Mouse (Mus musculus): ENCODE measurements around the gene Meis2. TPM values are rescaled to one million over a fixed set of nuclear protein-coding genes. Genes with fewer than 3 reads are reported as not detected.

Gene Meis2
- polyA plus RNA-seq, 2 experiments, result 0.69 to 1.5 TPM

DNA sequence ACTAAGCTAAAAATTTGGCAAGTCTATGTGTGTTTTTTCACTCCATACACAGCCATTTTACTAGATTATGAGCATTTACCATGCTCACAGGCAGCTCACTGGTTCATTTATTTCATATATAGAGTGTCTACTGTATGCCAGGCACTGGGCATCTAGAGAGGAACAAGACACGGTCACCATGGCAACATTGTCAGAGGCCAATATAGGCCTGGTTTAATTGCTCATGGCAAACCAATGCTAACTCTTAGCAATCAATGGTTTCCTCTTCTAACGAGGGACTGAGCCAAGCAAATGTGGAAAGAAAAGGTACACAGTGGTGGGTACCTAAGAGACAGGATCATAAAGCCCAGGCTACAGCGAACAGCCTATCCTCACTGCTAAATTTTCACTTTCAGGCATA, 100.7 kb downstream of the Meis2 start:
- Histone ChIP-seq H3K27me3 (ENCODE audit: control insufficient read depth, insufficient read depth, low read length) (no peaks in the 10 kb centered on the region), H3K27ac (no peak overlapping the region), H3K4me2 (ENCODE audit: low read depth) (no peak overlapping the region), H3K9me3 (ENCODE audit: control insufficient read depth, low read length) (no peaks in the 10 kb centered on the region), H3K36me3 (replicated peaks; ENCODE audit: control insufficient read depth, insufficient read depth, low read depth) (no peaks in the 10 kb centered on the region), H3K4me1 (replicated peaks; ENCODE audit: control insufficient read depth in 2 of 2, insufficient read depth in 2 of 2, low read length in 1 of 2) (no peaks in the 10 kb centered on the region), H3K4me3 (ENCODE audit: insufficient read depth in 1 of 2, low read depth in 2 of 2, low read length in 2 of 2) (no peak overlapping the region), H3K9ac (replicated peaks) (no peak overlapping the region)
- no peak for ATAC-seq (ENCODE audit: insufficient read depth)
- 65% methylated on average over 3 of the region's 3 CpGs for WGBS (ENCODE audit: insufficient replicate concordance)
- no peak for TF ChIP-seq CTCF (IDR thresholded peaks at IDR 0.05; ENCODE audit: low read depth)
- no peak for TF ChIP-seq EP300 (IDR thresholded peaks at IDR 0.05; ENCODE audit: low read depth)
- no peak for DNase-seq (ENCODE audit: low read depth in 3 of 3, low spot score in 3 of 3)

DNA sequence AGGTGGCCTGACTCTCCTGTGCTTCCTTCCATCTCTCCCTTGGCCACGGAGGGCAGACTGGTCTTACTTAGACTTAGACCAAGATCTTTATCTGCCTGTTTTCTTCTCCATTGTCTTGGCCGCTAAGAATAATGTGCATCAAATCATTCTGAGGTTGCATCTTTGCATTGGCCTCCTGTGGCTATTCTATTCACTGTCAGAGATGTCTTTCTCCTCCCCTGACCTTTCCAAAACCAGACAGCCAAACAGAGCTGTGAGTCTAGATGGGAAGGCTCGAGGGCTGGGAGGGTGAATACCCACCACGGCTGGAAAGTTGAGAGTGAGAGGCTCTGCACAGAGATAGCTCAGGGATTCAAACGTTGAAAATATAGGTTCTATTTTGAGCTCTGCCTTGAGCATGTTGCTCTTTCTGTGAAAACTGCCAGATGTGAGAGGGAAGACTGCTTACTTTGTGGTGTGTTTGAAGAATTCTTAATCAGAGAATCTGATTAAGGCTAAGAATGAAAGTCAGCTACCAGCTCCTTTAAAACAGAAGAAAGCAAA, 102.3 kb downstream of the Meis2 start:
- TF ChIP-seq CTCF (IDR thresholded peaks at IDR 0.05; ENCODE audit: low read depth) (no peak), EP300 (IDR thresholded peaks at IDR 0.05; ENCODE audit: low read depth) (no peak)
- 33% methylated on average over 5 of the region's 5 CpGs for WGBS (ENCODE audit: insufficient replicate concordance)
- no peaks in the 10 kb centered on the region for H3K9me3 ChIP-seq (ENCODE audit: control insufficient read depth, low read length)
- H3K27ac ChIP-seq, result no peak overlapping the region
- H3K4me2 ChIP-seq (ENCODE audit: low read depth), result no peak overlapping the region
- H3K4me1 ChIP-seq (replicated peaks; ENCODE audit: control insufficient read depth in 2 of 2, insufficient read depth in 2 of 2, low read length in 1 of 2), result no peaks in the 10 kb centered on the region
- H3K4me3 ChIP-seq (ENCODE audit: insufficient read depth in 1 of 2, low read depth in 2 of 2, low read length in 2 of 2), result no peak overlapping the region
- ATAC-seq (ENCODE audit: insufficient read depth) (no peak), DNase-seq (ENCODE audit: low read depth in 3 of 3, low spot score in 3 of 3) (no peak)
- H3K36me3 ChIP-seq (replicated peaks; ENCODE audit: control insufficient read depth, insufficient read depth, low read depth), result no peaks in the 10 kb centered on the region
- H3K27me3 ChIP-seq (ENCODE audit: control insufficient read depth, insufficient read depth, low read length), result no peaks in the 10 kb centered on the region
- H3K9ac ChIP-seq (replicated peaks), result no peak overlapping the region

DNA sequence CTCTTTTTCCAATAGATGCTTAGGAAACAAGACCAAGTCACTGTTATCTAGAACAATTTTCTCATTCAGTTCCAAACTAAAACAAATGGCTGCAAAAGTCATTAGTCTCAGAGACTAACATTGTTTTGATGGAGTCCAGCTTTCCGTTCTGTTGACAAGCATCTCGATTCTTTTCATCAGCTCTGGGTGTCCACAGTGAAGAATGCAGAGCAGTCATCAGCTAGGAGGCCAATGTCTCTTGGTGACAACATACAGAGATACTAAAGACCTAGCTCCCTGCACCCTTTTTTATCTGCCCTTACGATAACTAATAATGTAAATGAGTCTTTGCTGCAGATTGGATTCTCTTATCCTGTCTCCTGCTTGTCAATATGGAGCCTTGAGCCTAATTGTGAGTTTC, 102.9 kb downstream of the Meis2 start:
- no peaks in the 10 kb centered on the region for H3K9me3 ChIP-seq (ENCODE audit: control insufficient read depth, low read length)
- 55% methylated on average over 3 of the region's 3 CpGs for WGBS (ENCODE audit: insufficient replicate concordance)
- no peak for TF ChIP-seq CTCF (IDR thresholded peaks at IDR 0.05; ENCODE audit: low read depth)
- no peaks in the 10 kb centered on the region for H3K36me3 ChIP-seq (replicated peaks; ENCODE audit: control insufficient read depth, insufficient read depth, low read depth)
- H3K4me2 ChIP-seq (ENCODE audit: low read depth), result no peak overlapping the region
- DNase-seq (ENCODE audit: low read depth in 3 of 3, low spot score in 3 of 3) (no peak), ATAC-seq (ENCODE audit: insufficient read depth) (no peak)
- no peak overlapping the region for H3K9ac ChIP-seq (replicated peaks)
- H3K27me3 ChIP-seq (ENCODE audit: control insufficient read depth, insufficient read depth, low read length), result no peaks in the 10 kb centered on the region
- H3K4me1 ChIP-seq (replicated peaks; ENCODE audit: control insufficient read depth in 2 of 2, insufficient read depth in 2 of 2, low read length in 1 of 2), result no peaks in the 10 kb centered on the region
- no peak overlapping the region for H3K4me3 ChIP-seq (ENCODE audit: insufficient read depth in 1 of 2, low read depth in 2 of 2, low read length in 2 of 2)
- no peak overlapping the region for H3K27ac ChIP-seq

DNA sequence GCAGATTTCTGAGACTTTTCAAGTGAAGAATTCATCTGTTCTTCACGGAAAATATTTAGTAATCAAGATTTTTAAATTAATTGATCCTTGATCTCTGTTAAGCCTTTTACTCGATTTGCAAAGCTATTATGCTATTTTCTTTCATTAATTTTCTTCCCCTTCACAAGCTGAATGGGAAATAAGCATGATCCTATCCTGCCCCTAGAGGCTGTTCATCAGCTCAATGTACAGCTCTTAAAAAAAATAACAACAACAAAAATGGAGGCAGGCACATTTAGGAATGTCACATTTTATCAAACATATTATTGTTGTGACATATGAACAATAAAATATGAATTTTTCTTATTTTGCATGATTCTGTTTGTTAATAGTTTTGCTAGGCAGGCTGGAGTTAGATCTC, 103.5 kb downstream of the Meis2 start:
- TF ChIP-seq CTCF (IDR thresholded peaks at IDR 0.05; ENCODE audit: low read depth) (no peak), EP300 (IDR thresholded peaks at IDR 0.05; ENCODE audit: low read depth) (no peak)
- Histone ChIP-seq H3K4me3 (ENCODE audit: insufficient read depth in 1 of 2, low read depth in 2 of 2, low read length in 2 of 2) (no peak overlapping the region), H3K4me2 (ENCODE audit: low read depth) (no peak overlapping the region), H3K27ac (no peak overlapping the region), H3K36me3 (replicated peaks; ENCODE audit: control insufficient read depth, insufficient read depth, low read depth) (no peaks in the 10 kb centered on the region), H3K27me3 (ENCODE audit: control insufficient read depth, insufficient read depth, low read length) (no peaks in the 10 kb centered on the region), H3K9me3 (ENCODE audit: control insufficient read depth, low read length) (no peaks in the 10 kb centered on the region), H3K4me1 (replicated peaks; ENCODE audit: control insufficient read depth in 2 of 2, insufficient read depth in 2 of 2, low read length in 1 of 2) (no peaks in the 10 kb centered on the region), H3K9ac (replicated peaks) (no peak overlapping the region)
- WGBS (ENCODE audit: insufficient replicate concordance), result 48% methylated on average over 2 of the region's 2 CpGs
- ATAC-seq (ENCODE audit: insufficient read depth), result no peak
- DNase-seq (ENCODE audit: low read depth in 3 of 3, low spot score in 3 of 3), result no peak

DNA sequence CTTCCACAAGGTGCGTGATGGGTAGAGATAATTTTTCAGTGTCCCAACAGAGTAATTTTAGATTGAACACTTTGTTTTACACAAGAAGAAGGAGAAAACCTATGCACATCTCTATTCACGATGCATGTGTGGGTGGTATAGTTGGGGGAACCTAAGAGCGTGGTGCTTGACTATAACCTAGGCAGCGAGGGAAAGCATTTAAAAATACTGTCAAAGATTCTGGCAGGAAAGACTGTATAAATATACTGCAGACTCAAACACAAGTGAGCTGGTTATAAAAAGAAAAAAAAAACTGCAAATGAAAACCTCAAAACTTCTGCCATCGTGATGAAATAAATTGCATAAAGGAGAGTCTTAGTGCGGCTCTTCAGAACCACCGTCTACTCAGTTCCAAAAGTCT, 105.0 kb downstream of the Meis2 start:
- TF ChIP-seq EP300 (IDR thresholded peaks at IDR 0.05; ENCODE audit: low read depth) (no peak), CTCF (IDR thresholded peaks at IDR 0.05; ENCODE audit: low read depth) (no peak)
- no peak overlapping the region for H3K27ac ChIP-seq
- WGBS (ENCODE audit: insufficient replicate concordance), result 69% methylated on average over 7 of the region's 7 CpGs
- H3K4me3 ChIP-seq (ENCODE audit: insufficient read depth in 1 of 2, low read depth in 2 of 2, low read length in 2 of 2), result no peak overlapping the region
- no peak overlapping the region for H3K9ac ChIP-seq (replicated peaks)
- no peaks in the 10 kb centered on the region for H3K9me3 ChIP-seq (ENCODE audit: control insufficient read depth, low read length)
- DNase-seq (ENCODE audit: low read depth in 3 of 3, low spot score in 3 of 3), result no peak
- no peaks in the 10 kb centered on the region for H3K4me1 ChIP-seq (replicated peaks; ENCODE audit: control insufficient read depth in 2 of 2, insufficient read depth in 2 of 2, low read length in 1 of 2)
- H3K36me3 ChIP-seq (replicated peaks; ENCODE audit: control insufficient read depth, insufficient read depth, low read depth), result no peaks in the 10 kb centered on the region
- no peaks in the 10 kb centered on the region for H3K27me3 ChIP-seq (ENCODE audit: control insufficient read depth, insufficient read depth, low read length)
- ATAC-seq (ENCODE audit: insufficient read depth), result no peak
- no peak overlapping the region for H3K4me2 ChIP-seq (ENCODE audit: low read depth)

Measured in liver, embryonic 14.5 days (tissue).